Mouse (Mus musculus) CH12.LX (cell line): ENCODE data around the gene Hes6. TPM values are rescaled to one million over a fixed set of nuclear protein-coding genes. Genes with fewer than 3 reads are reported as not detected.

ENCODE experiments used
- DNase-seq: peaks from one replicate; pipeline ENCODE4 v3.0.0-alpha.2; 2013; ENCODE audit errors: extremely low read depth
- H3K27ac ChIP-seq: 2 replicates; pipeline ENCODE4 v1.5.1; 2012; ENCODE audit warnings: low read depth, mild to moderate bottlenecking, control low read depth, moderate library complexity; ENCODE audit not compliant: insufficient read depth
- H3K27me3 ChIP-seq: replicated peaks from 2 replicates; pipeline ENCODE3; 2012; ENCODE audit warnings: inconsistent platforms
- H3K36me3 ChIP-seq, 2 experiments: replicated peaks in 1 of 2; 2 replicates each; pipeline versions ENCODE3 to v1.6.1; 2012; ENCODE audit warnings: inconsistent platforms in 1 of 2, low read length in 1 of 2, mild to moderate bottlenecking in 1 of 2, mixed read lengths in 1 of 2, moderate library complexity in 1 of 2; ENCODE audit not compliant: control insufficient read depth in 1 of 2, insufficient read depth in 1 of 2
- H3K4me1 ChIP-seq, 2 experiments: 2 replicates each; pipeline ENCODE4 v1.6.1; 2012; ENCODE audit warnings: inconsistent platforms in 1 of 2, moderate library complexity in 1 of 2; ENCODE audit not compliant: insufficient read depth in 2 of 2, control insufficient read depth in 1 of 2
- H3K4me2 ChIP-seq: 2 replicates; pipeline ENCODE4 v1.6.1; 2012; ENCODE audit warnings: low read depth, mild to moderate bottlenecking, control low read depth; ENCODE audit not compliant: poor library complexity, insufficient read depth, severe bottlenecking
- H3K4me3 ChIP-seq, 3 experiments: fragments of 150-350 bp in 1 of 3; sonication (generic) in 1 of 3; replicated peaks in 1 of 3; 2 replicates each; pipeline versions ENCODE3 to v1.5.1; 2011 to 2012; ENCODE audit warnings: low read depth in 2 of 3, low read length in 2 of 3, mild to moderate bottlenecking in 2 of 3, moderate library complexity in 2 of 3, control low read depth in 1 of 3, improper control_type of control experiment in 1 of 3, inconsistent platforms in 1 of 3, mixed read lengths in 1 of 3; ENCODE audit not compliant: poor library complexity in 1 of 3
- H3K79me2 ChIP-seq: replicated peaks from 2 replicates; pipeline ENCODE4 v1.6.1; 2012; ENCODE audit warnings: mild to moderate bottlenecking, moderate library complexity; ENCODE audit not compliant: control insufficient read depth, poor library complexity, insufficient read depth, severe bottlenecking; ENCODE audit errors: extremely low read depth
- H3K9ac ChIP-seq: 2 replicates; pipeline ENCODE4 v1.6.1; 2012; ENCODE audit warnings: low read depth, mild to moderate bottlenecking, control low read depth, moderate library complexity; ENCODE audit not compliant: insufficient read depth
- H3K9me3 ChIP-seq: replicated peaks from 2 replicates; pipeline ENCODE3; 2012; ENCODE audit warnings: low read length, inconsistent platforms, mixed read lengths
- BHLHE40 ChIP-seq: IDR thresholded peaks from 2 replicates; pipeline ENCODE4 v1.6.1; 2011; ENCODE audit warnings: mild to moderate bottlenecking, low read depth, low read length, improper control_type of control experiment
- CHD1 ChIP-seq: IDR thresholded peaks from 2 replicates; pipeline ENCODE4 v1.6.1; 2012; ENCODE audit warnings: low read depth, low read length, improper control_type of control experiment, inconsistent platforms
- CHD2 ChIP-seq: IDR thresholded peaks from 2 replicates; pipeline ENCODE4 v1.6.1; 2011; ENCODE audit warnings: low read length, improper control_type of control experiment
- CTCF ChIP-seq, 2 experiments: IDR thresholded peaks in 1 of 2; conservative IDR thresholded peaks in 1 of 2; 2 replicates each; pipeline ENCODE4 v1.5.1; 2011 to 2012; ENCODE audit warnings: low read depth in 2 of 2, low read length in 2 of 2, improper control_type of control experiment in 1 of 2, inconsistent platforms in 1 of 2, mild to moderate bottlenecking in 1 of 2, moderate library complexity in 1 of 2
- E2F4 ChIP-seq: IDR thresholded peaks from 2 replicates; pipeline ENCODE4 v1.6.1; 2011; ENCODE audit warnings: low read depth, low read length, improper control_type of control experiment; ENCODE audit not compliant: insufficient replicate concordance
- EP300 ChIP-seq: IDR thresholded peaks from 2 replicates; pipeline ENCODE4 v1.6.1; 2011; ENCODE audit warnings: low read length, improper control_type of control experiment
- ETS1 ChIP-seq: conservative IDR thresholded peaks from 2 replicates; pipeline ENCODE4 v1.6.1; 2012; ENCODE audit warnings: low read depth, mild to moderate bottlenecking, inconsistent platforms, low read length, improper control_type of control experiment, moderate library complexity
- GABPA ChIP-seq: IDR thresholded peaks from 2 replicates; pipeline ENCODE4 v1.6.1; 2012; ENCODE audit warnings: low read depth, low read length, improper control_type of control experiment, inconsistent platforms; ENCODE audit not compliant: insufficient replicate concordance
- HCFC1 ChIP-seq: IDR thresholded peaks from 2 replicates; pipeline ENCODE4 v1.6.1; 2012; ENCODE audit warnings: low read depth, mild to moderate bottlenecking, inconsistent platforms, low read length, improper control_type of control experiment
- JUN ChIP-seq: IDR thresholded peaks from 2 replicates; pipeline ENCODE4 v1.6.1; 2011; ENCODE audit warnings: low read depth, mild to moderate bottlenecking, low read length, improper control_type of control experiment, moderate library complexity; ENCODE audit not compliant: insufficient read depth
- JUND ChIP-seq: conservative IDR thresholded peaks from 2 replicates; pipeline ENCODE4 v1.6.1; 2011; ENCODE audit warnings: low read depth, low read length, improper control_type of control experiment
- KAT2A ChIP-seq: IDR thresholded peaks from 2 replicates; pipeline ENCODE4 v1.6.1; 2012; ENCODE audit warnings: low read length, improper control_type of control experiment, inconsistent platforms; ENCODE audit not compliant: insufficient replicate concordance
- MAFK ChIP-seq: IDR thresholded peaks from 2 replicates; pipeline ENCODE4 v1.6.1; 2011; ENCODE audit warnings: low read length, improper control_type of control experiment; ENCODE audit not compliant: insufficient replicate concordance
- MAX ChIP-seq: IDR thresholded peaks from 2 replicates; pipeline ENCODE4 v1.6.1; 2011; ENCODE audit warnings: low read length, improper control_type of control experiment
- MAZ ChIP-seq: IDR thresholded peaks from 2 replicates; pipeline ENCODE4 v1.6.1; 2012; ENCODE audit warnings: low read depth, mild to moderate bottlenecking, inconsistent platforms, low read length, improper control_type of control experiment, moderate library complexity
- MYC ChIP-seq: IDR thresholded peaks from 2 replicates; pipeline ENCODE4 v1.6.1; 2011; ENCODE audit warnings: low read depth, mild to moderate bottlenecking, improper control_type of control experiment, low read length
- PAX5 ChIP-seq: IDR thresholded peaks from 2 replicates; pipeline ENCODE4 v1.6.1; 2012; ENCODE audit warnings: low read length, inconsistent platforms, mixed read lengths
- POLR2AphosphoS2 ChIP-seq: IDR thresholded peaks from 2 replicates; pipeline ENCODE4 v1.6.1; 2011; ENCODE audit warnings: low read depth, low read length, improper control_type of control experiment
- SIN3A ChIP-seq: IDR thresholded peaks from 2 replicates; pipeline ENCODE4 v1.6.1; 2012; ENCODE audit warnings: low read length, improper control_type of control experiment, inconsistent platforms
- SMC3 ChIP-seq: IDR thresholded peaks from 2 replicates; pipeline ENCODE4 v1.6.1; 2011; ENCODE audit warnings: low read depth, low read length, improper control_type of control experiment
- TCF12 ChIP-seq: IDR thresholded peaks from 2 replicates; pipeline ENCODE4 v1.6.1; 2014; ENCODE audit warnings: low read depth, mild to moderate bottlenecking, inconsistent platforms, low read length, improper control_type of control experiment
- UBTF ChIP-seq: IDR thresholded peaks from 2 replicates; pipeline ENCODE4 v1.6.1; 2012; ENCODE audit warnings: low read depth, mild to moderate bottlenecking, inconsistent platforms, low read length, improper control_type of control experiment, moderate library complexity
- ZC3H11A ChIP-seq: IDR thresholded peaks from 2 replicates; pipeline ENCODE4 v1.6.1; 2012; ENCODE audit warnings: low read depth, mild to moderate bottlenecking, inconsistent platforms, low read length, improper control_type of control experiment
- ZKSCAN1 ChIP-seq: IDR thresholded peaks from 2 replicates; pipeline ENCODE4 v1.6.1; 2012; ENCODE audit warnings: low read depth, inconsistent platforms, low read length, improper control_type of control experiment, borderline replicate concordance
- ZMIZ1 ChIP-seq: IDR thresholded peaks from 2 replicates; pipeline ENCODE4 v1.6.1; 2012; ENCODE audit warnings: low read depth, mild to moderate bottlenecking, inconsistent platforms, low read length, improper control_type of control experiment
- dilution Hi-C: fragments of 300-500 bp; cut with MboI; formaldehyde crosslinking; loops from 2 replicates; pipeline ENCODE4 v1.14.3; 2020; ENCODE audit warnings: low sequenced_read_pairs; ENCODE audit not compliant: extremely low pct_unique_long_range_greater_than_20kb, extremely low pct_ligation_motif_present
- in situ Hi-C: fragments of 300-500 bp; cut with MboI; formaldehyde crosslinking; loops from 3 replicates; pipeline ENCODE4 v1.14.3; 2019; ENCODE audit warnings: low sequenced_read_pairs, low pct_ligation_motif_present, low pct_unique_long_range_greater_than_20kb, mixed read lengths
- polyA plus RNA-seq: library from polyadenylated mRNA; unstranded; fragments of >175 nt; gene quantifications from 2 replicates; pipeline ENCODE4 v1.2.1, GENCODE M21; 2012; ENCODE audit warnings: low read depth; ENCODE audit not compliant: insufficient read length
- total RNA-seq, 2 experiments: library from RNA; depleted of rRNA; stranded (reverse); fragments of 300-350 nt in 1 of 2; fragments of >200 nt in 1 of 2; gene quantifications; 2 replicates each; pipeline ENCODE4 v1.2.3; 2012 to 2014

Gene Hes6
- total and polyA plus RNA-seq, 3 experiments: 15.4 to 25.7 (median 21.1) TPM

DNA sequence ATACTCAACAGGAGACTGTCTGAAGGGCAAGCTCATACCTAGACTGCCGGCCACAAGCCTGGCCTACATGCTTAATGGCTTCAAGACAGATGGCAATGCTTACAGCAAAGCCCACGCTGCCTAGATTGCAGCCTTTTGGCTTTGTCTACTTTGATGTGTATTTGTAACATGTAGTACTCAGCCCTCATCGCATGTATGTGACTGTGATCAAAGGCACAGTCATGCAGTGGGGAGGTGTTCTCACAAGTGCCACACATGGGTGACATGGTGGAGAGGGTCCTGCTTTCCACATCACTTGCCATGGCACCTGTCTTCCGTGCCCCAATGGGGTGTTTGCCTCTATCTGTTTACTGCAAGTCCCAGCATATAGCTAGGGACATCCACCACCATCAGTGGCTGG is 32.7 kb upstream of the Hes6 start:
- Histone ChIP-seq H3K79me2 (no peaks in the 10 kb centered on the region), H3K4me1 (peaks cover 7 to 19% of the 10 kb centered on the region in 2 experiments; a peak in 3 of 4 replicates), H3K9ac (no peak overlapping the region), H3K36me3 (peaks cover 39 to 92% of the 10 kb centered on the region in 2 experiments), H3K4me3 (no peak overlapping the region), H3K27me3 (no peaks in the 10 kb centered on the region), H3K4me2 (no peak overlapping the region), H3K27ac (no peak overlapping the region), H3K9me3 (peaks cover 11% of the 10 kb centered on the region)
- TF ChIP-seq CHD2: no peak
- no peak for TF ChIP-seq ZMIZ1
- TF ChIP-seq E2F4: no peak
- TF ChIP-seq BHLHE40: no peak
- no peak for TF ChIP-seq MYC
- TF ChIP-seq SMC3: no peak
- TF ChIP-seq PAX5: no peak
- TF ChIP-seq MAX: no peak
- TF ChIP-seq EP300: no peak
- TF ChIP-seq SIN3A: no peak
- in situ Hi-C loops (no loop called here), dilution Hi-C loops (no loop called here)
- no peak for DNase-seq

DNA sequence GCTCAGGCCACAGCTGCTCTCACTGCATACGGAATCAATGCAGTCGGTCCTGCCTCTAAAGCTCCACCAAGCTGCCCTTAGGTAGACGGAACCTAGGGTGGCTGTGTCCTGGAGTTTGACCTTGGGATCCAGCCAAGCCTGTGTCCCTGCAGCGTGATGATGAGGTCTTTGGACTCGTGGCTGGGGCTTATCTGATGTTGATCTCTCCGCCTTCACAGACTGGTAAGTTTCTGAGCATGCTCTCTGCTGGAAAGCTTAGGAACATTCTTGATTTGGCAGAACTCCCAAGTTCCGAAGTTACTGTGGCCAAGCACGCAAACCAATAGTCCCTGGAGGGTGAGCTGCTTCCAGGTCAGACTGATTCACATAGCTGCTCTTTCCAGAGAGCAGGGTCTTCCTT is 32.2 kb upstream of the Hes6 start:
- no peak for DNase-seq
- dilution Hi-C loops: no loop called here
- H3K27me3 ChIP-seq: no peaks in the 10 kb centered on the region

More for the DNA sequence above, 32.2 kb upstream of the Hes6 start:
- Histone ChIP-seq H3K4me3 (no peak overlapping the region), H3K36me3 (peaks cover 39 to 92% of the 10 kb centered on the region in 2 experiments), H3K9me3 (peaks cover 11% of the 10 kb centered on the region), H3K27ac (no peak overlapping the region), H3K79me2 (no peaks in the 10 kb centered on the region), H3K4me2 (no peak overlapping the region), H3K4me1 (peaks cover 7 to 19% of the 10 kb centered on the region in 2 experiments; a peak in 3 of 4 replicates), H3K9ac (no peak overlapping the region)
- in situ Hi-C loops: no loop called here
- TF ChIP-seq CTCF (conservative IDR thresholded peaks at IDR 0.05 in 1 of 2, IDR thresholded peaks at IDR 0.05 in 1 of 2; ENCODE audit: low read depth in 2 of 2, low read length in 2 of 2) (no peak), BHLHE40 (no peak), JUND (no peak), GABPA (no peak), SIN3A (no peak), JUN (no peak), MYC (no peak), CHD2 (no peak), HCFC1 (no peak), TCF12 (no peak), UBTF (no peak), MAZ (no peak), SMC3 (no peak), KAT2A (no peak), ETS1 (no peak), ZC3H11A (no peak), MAFK (no peak), CHD1 (no peak), ZKSCAN1 (no peak), POLR2AphosphoS2 (no peak)
